Mouse (Mus musculus) small intestine, adult 2 months (tissue): ENCODE measurements around the gene Gapvd1.

ENCODE experiments used
- CTCF ChIP-seq: fragments of 200-500 bp; IDR thresholded peaks from 2 replicates; pipeline ENCODE4 v1.5.1; 2012; ENCODE audit warnings: low read depth, mild to moderate bottlenecking, control low read depth, inconsistent platforms, low read length, moderate library complexity, mixed read lengths; ENCODE audit not compliant: insufficient replicate concordance, insufficient read length; ENCODE audit errors: extremely low read depth
- POLR2A ChIP-seq: fragments of 200-500 bp; IDR thresholded peaks from 2 replicates; pipeline ENCODE4 v1.6.1; 2012; ENCODE audit warnings: low read depth, mild to moderate bottlenecking, control low read depth, inconsistent platforms, low read length, moderate library complexity

- TF ChIP-seq CTCF (no peak), POLR2A (no peak)
Observed at GRCm38 (mm10) chr2:34804172-34804571, 49.1 kb upstream of the Gapvd1 start.
